Mouse (Mus musculus): ENCODE data around the gene Zmynd8. TPM values are rescaled to one million over a fixed set of nuclear protein-coding genes. Genes with fewer than 3 reads are reported as not detected.

The Zmynd8 gene
- polyA plus RNA-seq, 1 experiment from 2014 or later = 98.3 TPM

DNA sequence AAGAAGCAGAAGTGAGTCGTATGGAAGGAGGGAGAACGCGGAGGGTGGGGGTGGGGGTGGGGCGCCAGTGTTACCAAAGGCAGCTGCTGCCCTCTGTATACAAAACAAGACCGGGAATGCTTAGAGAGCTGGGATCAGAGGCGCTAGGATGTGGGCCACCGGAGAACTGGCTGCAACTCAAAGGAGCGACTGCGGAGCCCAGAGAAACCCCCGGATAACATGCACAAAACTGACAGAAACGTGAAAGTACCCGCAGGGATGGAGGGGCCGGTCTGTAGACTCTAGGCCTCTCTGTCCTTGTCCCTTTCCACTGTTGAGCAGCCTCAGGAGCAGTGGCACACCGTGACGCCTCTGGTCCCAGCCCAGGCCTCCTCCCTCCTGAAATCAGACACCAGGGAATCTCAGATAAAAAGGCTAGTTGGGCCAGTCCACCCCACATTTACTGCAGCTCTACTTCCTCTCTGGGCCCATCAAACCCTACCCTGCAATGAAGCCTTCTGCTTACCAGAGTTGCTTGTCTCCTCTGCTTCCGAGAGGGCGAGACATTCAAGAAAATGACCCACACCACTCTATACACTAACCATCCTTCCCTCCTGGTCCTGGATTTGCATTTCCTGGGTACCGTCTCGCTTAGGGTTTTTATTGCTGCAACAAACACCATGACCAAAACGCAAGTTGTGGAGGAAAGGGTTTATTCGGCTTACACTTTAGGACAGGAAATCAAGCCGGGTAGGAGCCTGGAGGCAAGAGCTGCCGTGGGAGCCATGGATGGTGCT is 1.7 kb upstream of the Zmynd8 start:
- ChIA-PET POLR2A (no interaction called here), CTCF (interaction anchor here (1.2 kb wide), 1 partner anchor 8 kb away, joined by 3 read pairs; no protein-coding TSS in a partner anchor)
- DNase-seq (ENCODE audit: low read depth, low spot score) (no peak), ATAC-seq (no peak)
- no peak for TF ChIP-seq CTCF (IDR thresholded peaks at IDR 0.05)
- no peaks in the 10 kb centered on the region for H3K27me3 ChIP-seq
- in situ Hi-C loops (cut with MboI; ENCODE audit: low pct_unique_long_range_greater_than_20kb) = loop anchor here (25.0 kb wide), 1 partner anchor 363 kb away; no protein-coding TSS in a partner anchor

DNA sequence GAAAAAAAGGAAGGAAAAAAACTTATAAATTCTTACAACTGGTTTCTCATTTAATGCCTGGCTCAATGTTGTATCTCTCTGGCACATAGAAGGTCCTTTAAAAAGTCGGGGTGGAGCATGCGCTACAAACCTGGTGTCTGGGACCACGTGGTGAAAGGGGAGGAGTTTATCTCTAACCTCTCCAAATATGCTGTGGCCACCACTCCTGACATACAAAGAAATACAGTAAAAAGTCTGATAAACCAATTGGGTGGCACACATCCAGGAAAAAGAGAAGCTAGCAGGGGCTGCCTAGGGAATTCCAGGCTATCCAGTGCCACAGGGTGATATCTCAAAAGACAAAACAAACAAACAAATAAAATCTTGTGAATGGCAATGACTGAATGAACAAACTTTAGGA is 1.1 kb upstream of the Zmynd8 start:
- DNase-seq (ENCODE audit: low read depth, low spot score) (no peak), ATAC-seq (no peak)
- CTCF ChIA-PET = interaction anchor here (1.2 kb wide), 1 partner anchor 9 kb away, joined by 3 read pairs; no protein-coding TSS in a partner anchor
- POLR2A ChIA-PET = interaction anchor here (1.0 kb wide), 1 partner anchor 14 kb away, joined by 3 read pairs; no protein-coding TSS in a partner anchor
- no peaks in the 10 kb centered on the region for H3K27me3 ChIP-seq
- TF ChIP-seq CTCF (IDR thresholded peaks at IDR 0.05) = no peak
- in situ Hi-C loops (cut with MboI; ENCODE audit: low pct_unique_long_range_greater_than_20kb) = loop anchor here (25.0 kb wide), 1 partner anchor 363 kb away; no protein-coding TSS in a partner anchor

DNA sequence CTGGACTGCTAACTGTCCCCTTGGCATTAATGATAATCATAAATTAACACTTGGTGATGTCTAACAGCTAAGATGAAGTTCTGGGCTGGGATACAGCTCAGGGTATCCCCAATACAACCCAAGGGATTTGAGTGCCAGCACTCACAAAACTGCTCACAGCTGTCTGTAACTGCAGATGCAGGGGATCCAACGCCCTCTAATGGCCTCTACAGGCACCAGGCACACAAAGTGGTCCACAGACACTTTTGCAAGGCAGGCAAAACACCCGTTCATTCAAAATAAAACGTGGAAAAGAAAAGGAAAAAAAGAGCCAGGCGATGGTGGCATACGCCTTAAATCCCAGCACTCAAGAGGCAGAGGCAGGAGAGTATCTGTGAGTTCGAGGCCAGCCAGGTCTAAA is 658 bp upstream of the Zmynd8 start:
- no peak for TF ChIP-seq CTCF (IDR thresholded peaks at IDR 0.05)
- DNase-seq (ENCODE audit: low read depth, low spot score) = no peak
- in situ Hi-C loops (cut with MboI; ENCODE audit: low pct_unique_long_range_greater_than_20kb) = no loop called here
- ATAC-seq = no peak
- POLR2A ChIA-PET = interaction anchor here (1.0 kb wide), 1 partner anchor 14 kb away, joined by 3 read pairs; no protein-coding TSS in a partner anchor
- CTCF ChIA-PET = interaction anchor here (1.1 to 1.2 kb wide), 2 partner anchors 9 to 81 kb away, joined by 3 to 4 read pairs; no protein-coding TSS in a partner anchor
- no peaks in the 10 kb centered on the region for H3K27me3 ChIP-seq

DNA sequence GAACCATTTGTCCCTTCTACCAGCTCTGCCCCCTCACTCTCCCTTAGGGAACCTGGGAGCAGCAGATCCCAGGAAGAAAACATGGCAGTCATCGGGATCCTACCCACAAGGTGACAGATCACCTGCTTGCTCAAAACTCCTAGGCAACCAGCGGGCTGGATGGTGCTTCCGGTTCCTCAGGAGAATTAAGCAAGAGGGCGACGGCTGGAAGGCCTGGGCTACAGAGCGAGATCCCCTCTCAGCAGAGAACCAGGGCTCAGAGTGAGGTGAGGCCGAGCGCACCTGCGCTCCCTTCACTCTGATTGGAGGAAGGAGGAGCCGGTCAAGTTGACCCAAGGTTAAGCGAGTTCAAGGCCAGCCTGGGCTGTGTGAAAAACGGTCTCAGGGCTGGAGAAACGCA is 2.6 kb downstream of the Zmynd8 start:
- CTCF ChIA-PET = interaction anchor here (1.9 kb wide), 1 partner anchor 9 kb away, joined by 7 read pairs; no protein-coding TSS in a partner anchor
- H3K27me3 ChIP-seq = no peaks in the 10 kb centered on the region
- DNase-seq (ENCODE audit: low read depth, low spot score) (no peak), ATAC-seq (no peak)
- POLR2A ChIA-PET = no interaction called here
- TF ChIP-seq CTCF (IDR thresholded peaks at IDR 0.05) = no peak
- in situ Hi-C loops (cut with MboI; ENCODE audit: low pct_unique_long_range_greater_than_20kb) = no loop called here

DNA sequence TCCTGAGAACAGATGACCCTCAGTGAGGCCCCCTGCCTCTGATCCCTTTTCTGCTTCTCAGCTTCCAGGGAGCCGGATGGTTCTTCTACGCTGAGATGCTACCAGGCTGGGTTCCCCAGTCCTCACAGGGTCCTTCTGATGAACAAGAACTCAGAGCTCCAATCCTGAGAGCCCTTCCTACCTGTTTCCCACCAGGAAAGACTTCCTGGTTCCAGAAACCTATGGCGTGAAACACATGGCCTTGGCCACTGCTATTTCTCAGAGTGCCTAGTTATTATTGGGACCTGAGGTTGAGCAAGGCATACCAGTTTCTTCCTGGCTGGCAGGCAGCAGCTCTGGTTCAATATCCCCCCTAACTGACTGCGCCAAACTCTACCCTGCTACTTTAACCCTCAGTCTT is 3.1 kb downstream of the Zmynd8 start:
- H3K27me3 ChIP-seq = no peaks in the 10 kb centered on the region
- POLR2A ChIA-PET = no interaction called here
- no peak for DNase-seq (ENCODE audit: low read depth, low spot score)
- in situ Hi-C loops (cut with MboI; ENCODE audit: low pct_unique_long_range_greater_than_20kb) = no loop called here
- ATAC-seq = no peak
- CTCF ChIA-PET = interaction anchor here (1.0 to 1.9 kb wide), 3 partner anchors 9 to 69 kb away, joined by 4 to 7 read pairs (median 4); no protein-coding TSS in a partner anchor
- no peak for TF ChIP-seq CTCF (IDR thresholded peaks at IDR 0.05)

DNA sequence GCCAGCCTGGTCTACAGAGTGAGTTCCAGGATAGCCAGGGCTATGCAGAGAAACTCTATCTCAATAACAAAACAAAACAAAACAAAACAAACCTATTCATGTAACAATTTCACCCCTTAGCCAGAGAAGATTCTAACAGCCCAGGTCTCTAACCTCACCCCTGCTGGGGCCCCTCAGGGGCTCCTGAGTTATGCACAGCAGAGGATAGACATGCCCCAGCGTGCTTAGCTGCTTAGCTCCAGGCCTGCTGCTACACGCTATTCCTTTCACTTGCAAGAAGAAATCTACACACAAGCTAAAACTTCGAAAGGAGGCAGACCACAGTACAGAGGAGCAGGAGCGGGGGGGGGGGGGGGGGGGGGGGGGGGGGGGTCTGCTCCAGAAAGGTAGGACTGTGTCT is 4.3 kb downstream of the Zmynd8 start:
- in situ Hi-C loops (cut with MboI; ENCODE audit: low pct_unique_long_range_greater_than_20kb) = no loop called here
- DNase-seq (ENCODE audit: low read depth, low spot score) = no peak
- ChIA-PET CTCF (interaction anchor here (1.7 to 1.9 kb wide), 2 partner anchors 10 to 19 kb away, joined by 4 to 7 read pairs; no protein-coding TSS in a partner anchor), POLR2A (interaction anchor here (1.2 kb wide), 1 partner anchor 39 kb away, joined by 3 read pairs; no protein-coding TSS in a partner anchor)
- H3K27me3 ChIP-seq = no peaks in the 10 kb centered on the region
- no peak for ATAC-seq
- TF ChIP-seq CTCF (IDR thresholded peaks at IDR 0.05) = no peak

DNA sequence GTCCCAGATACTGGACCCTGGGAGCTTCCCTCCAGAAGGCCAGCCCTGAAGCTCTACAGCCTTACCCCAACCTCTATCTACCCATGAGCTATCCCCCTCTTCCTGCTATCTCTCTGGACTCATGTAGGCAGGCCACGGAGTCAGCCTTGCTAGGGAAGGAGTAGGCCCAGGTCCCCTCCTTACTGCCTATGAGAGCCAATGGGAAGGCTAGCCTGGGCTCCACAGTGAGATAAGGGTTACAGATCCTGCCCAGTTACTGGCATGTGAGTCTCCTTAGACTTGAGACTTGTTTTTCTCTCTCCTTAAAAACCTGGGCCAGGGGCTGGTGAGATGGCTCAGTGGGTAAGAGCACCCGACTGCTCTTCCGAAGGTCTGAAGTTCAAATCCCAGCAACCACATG is 5.6 kb downstream of the Zmynd8 start:
- ATAC-seq (no peak), DNase-seq (ENCODE audit: low read depth, low spot score) (no peak)
- ChIA-PET POLR2A (interaction anchor here (1.3 kb wide), 1 partner anchor 13 kb away, joined by 4 read pairs; no protein-coding TSS in a partner anchor), CTCF (no interaction called here)
- TF ChIP-seq CTCF (IDR thresholded peaks at IDR 0.05) = no peak
- H3K27me3 ChIP-seq = no peaks in the 10 kb centered on the region
- in situ Hi-C loops (cut with MboI; ENCODE audit: low pct_unique_long_range_greater_than_20kb) = no loop called here

DNA sequence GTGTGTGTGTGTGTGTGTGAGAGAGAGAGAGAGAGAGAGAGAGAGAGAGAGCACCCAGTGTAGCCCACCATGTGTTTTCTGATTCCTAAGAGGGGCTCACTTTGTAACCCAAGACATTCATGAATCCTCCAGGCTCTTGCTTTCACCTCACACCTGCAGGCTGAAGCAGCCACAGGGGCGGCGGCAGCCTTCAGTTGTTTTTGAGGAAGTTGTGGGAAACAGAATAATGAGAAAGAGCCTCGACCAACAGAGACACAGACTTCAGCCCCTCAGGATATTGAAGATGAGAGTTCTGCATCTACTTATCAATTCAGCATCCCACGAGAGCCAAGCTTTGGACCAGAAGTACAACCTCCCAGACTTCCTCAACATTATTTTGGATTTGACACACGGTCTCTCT is 6.2 kb downstream of the Zmynd8 start:
- ATAC-seq (no peak), DNase-seq (ENCODE audit: low read depth, low spot score) (no peak)
- POLR2A ChIA-PET = interaction anchor here (1.3 kb wide), 1 partner anchor 13 kb away, joined by 4 read pairs; no protein-coding TSS in a partner anchor
- in situ Hi-C loops (cut with MboI; ENCODE audit: low pct_unique_long_range_greater_than_20kb) = no loop called here
- no peaks in the 10 kb centered on the region for H3K27me3 ChIP-seq
- TF ChIP-seq CTCF (IDR thresholded peaks at IDR 0.05) = no peak
- CTCF ChIA-PET = no interaction called here

DNA sequence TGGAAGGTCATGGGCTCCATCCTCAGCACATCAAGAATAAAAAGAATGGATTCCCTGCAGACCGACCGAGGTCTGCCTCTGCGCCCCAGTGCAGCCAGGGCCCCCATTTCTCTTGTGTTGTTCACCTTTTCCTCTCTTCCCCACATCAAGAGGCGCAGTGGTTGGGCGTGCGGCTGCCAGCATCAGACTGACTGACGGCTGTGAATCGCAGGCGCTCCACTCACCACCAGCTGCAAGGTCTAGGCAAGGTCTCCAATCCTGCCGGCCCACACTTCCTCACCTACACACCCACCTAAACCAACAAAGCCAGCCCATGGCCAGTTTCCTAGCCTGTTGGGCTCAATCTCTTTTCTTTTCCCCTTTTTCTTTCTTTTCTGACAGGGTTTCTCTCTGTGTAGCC is 8.4 kb downstream of the Zmynd8 start:
- POLR2A ChIA-PET = interaction anchor here (0.5 kb wide), 2 partner anchors 20 to 64 kb away, joined by 3 read pairs; no protein-coding TSS in a partner anchor
- CTCF ChIA-PET = interaction anchor here (0.8 kb wide), 1 partner anchor 64 kb away, joined by 3 read pairs; no protein-coding TSS in a partner anchor
- H3K27me3 ChIP-seq = no peaks in the 10 kb centered on the region
- in situ Hi-C loops (cut with MboI; ENCODE audit: low pct_unique_long_range_greater_than_20kb) = no loop called here
- ATAC-seq (no peak), DNase-seq (ENCODE audit: low read depth, low spot score) (no peak)
- TF ChIP-seq CTCF (IDR thresholded peaks at IDR 0.05) = no peak

DNA sequence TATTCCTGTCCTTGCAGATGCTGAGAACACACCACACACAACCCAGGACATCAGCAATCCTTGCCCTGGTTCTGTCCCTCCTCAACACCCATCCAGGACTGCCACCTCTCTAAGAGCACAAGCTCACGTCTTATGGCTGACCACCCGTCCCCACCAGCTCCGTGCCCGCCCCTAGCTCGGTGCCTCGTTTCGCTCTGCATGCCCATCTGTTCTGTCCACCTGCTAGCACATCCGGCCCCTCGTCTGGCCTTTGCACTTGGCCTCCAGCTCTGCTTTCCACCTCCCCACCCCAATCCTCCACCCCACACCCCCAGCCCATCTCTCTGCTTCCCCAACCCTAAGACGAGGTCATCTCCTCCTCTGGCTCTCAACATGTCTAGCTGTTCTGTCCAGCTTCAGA is 8.9 kb downstream of the Zmynd8 start:
- CTCF ChIA-PET = no interaction called here
- no peak for ATAC-seq
- POLR2A ChIA-PET = interaction anchor here (0.5 kb wide), 2 partner anchors 19 to 63 kb away, joined by 3 read pairs; no protein-coding TSS in a partner anchor
- no peak for TF ChIP-seq CTCF (IDR thresholded peaks at IDR 0.05)
- in situ Hi-C loops (cut with MboI; ENCODE audit: low pct_unique_long_range_greater_than_20kb) = no loop called here
- H3K27me3 ChIP-seq = no peaks in the 10 kb centered on the region
- no peak for DNase-seq (ENCODE audit: low read depth, low spot score)

DNA sequence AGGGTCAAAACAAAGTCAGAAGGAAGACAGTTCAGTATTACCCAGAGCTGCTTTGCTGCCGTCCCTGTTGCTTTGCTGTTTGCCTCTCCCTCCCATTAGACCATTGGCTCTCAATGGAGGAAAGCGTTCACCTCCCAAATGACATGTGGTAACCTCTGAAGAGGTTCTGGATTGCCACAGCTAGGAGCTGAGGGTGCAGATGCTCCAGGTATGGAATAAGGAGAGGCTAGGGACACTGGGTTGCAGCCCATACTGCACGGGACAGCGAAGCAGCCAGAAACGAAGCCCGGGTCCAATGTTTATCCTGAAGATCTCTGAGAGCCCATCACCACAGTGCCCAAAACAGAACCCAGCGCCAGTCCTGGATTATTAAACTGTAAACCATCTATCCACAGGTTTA is 9.6 kb downstream of the Zmynd8 start:
- DNase-seq (ENCODE audit: low read depth, low spot score) (no peak), ATAC-seq (no peak)
- in situ Hi-C loops (cut with MboI; ENCODE audit: low pct_unique_long_range_greater_than_20kb) = no loop called here
- ChIA-PET POLR2A (no interaction called here), CTCF (interaction anchor here (1.5 kb wide), 1 partner anchor 70 kb away, joined by 4 read pairs; no protein-coding TSS in a partner anchor)
- no peaks in the 10 kb centered on the region for H3K27me3 ChIP-seq
- no peak for TF ChIP-seq CTCF (IDR thresholded peaks at IDR 0.05)
